Comparison of ENCODE assay signal across 21 mouse cellular contexts in the genomic region with DNA sequence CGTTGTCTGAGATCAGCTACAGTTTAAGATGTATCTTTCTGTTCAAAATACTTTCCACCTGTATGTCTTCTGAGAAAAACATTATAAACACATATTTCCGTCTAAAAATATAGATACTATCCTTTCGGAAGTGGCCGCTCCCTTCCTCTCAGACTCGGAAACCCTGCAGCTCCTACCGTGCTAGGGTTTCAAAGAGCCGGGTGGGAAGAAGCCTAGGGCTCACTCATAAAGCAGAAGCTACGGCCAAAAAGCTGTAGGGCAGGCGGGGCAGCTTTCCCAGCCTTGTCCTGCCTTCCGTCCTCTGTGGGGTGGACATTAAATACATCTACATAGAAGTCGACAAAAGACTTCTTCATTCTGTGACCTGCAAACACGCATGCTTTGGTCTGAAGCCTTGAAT. TPM values are rescaled to one million over a fixed set of nuclear protein-coding genes. Genes with fewer than 3 reads are reported as not detected.
A peak's percentile ranks its signal among the peaks of the same experiment; 100 is the strongest.
DNase-seq lines count a peak whose midpoint lies in the region; ATAC-seq lines count a peak whose summit lies in the region.
"Had no signal": no experiment of that assay in that cellular context is flagged by ENCODE, and none has a peak within 500 bp of the region (broad histone marks: within the 10 kb centered on the region; RNA-seq: fewer than 3 reads in every experiment).

No protein-coding gene starts in this region.

- H3K4me1 ChIP-seq in heart, embryonic 12.5 days (replicated peaks): no peaks in the 10 kb centered on the region
- H3K4me1 ChIP-seq in liver, embryonic 11.5 days (replicated peaks; ENCODE audit: control insufficient read depth, insufficient read depth, low read length): no peaks in the 10 kb centered on the region
- H3K4me1 ChIP-seq: embryonic facial prominence, embryonic 12.5 days; forebrain, embryonic 12.5 days; hindbrain, embryonic 13.5 days; limb, embryonic 15.5 days; liver, embryonic 15.5 days; megakaryocyte, embryonic 14.5 days had no signal

- no peak overlapping the region for H3K27ac ChIP-seq in heart, embryonic 12.5 days (ENCODE audit: poor library complexity, severe bottlenecking)
- H3K27ac ChIP-seq in liver, embryonic 11.5 days (ENCODE audit: low read depth, low read length): no peak overlapping the region
- H3K27ac ChIP-seq: embryonic facial prominence, embryonic 12.5 days; forebrain, embryonic 12.5 days; hindbrain, embryonic 13.5 days; limb, embryonic 15.5 days; liver, embryonic 15.5 days had no signal

- no peak overlapping the region for H3K4me2 ChIP-seq in heart, embryonic 12.5 days
- no peak overlapping the region for H3K4me2 ChIP-seq in liver, embryonic 11.5 days
- H3K4me2 ChIP-seq: embryonic facial prominence, embryonic 12.5 days; forebrain, embryonic 12.5 days; hindbrain, embryonic 13.5 days; limb, embryonic 15.5 days; liver, embryonic 15.5 days had no signal

- ATAC-seq in heart, embryonic 12.5 days (ENCODE audit: insufficient number of reproducible peaks, low FRiP score): no peak
- no peak for ATAC-seq in liver, embryonic 11.5 days (replicated peaks; ENCODE audit: low FRiP score)

- WGBS in heart, embryonic 12.5 days: 74% methylated on average over 12 of the region's 12 CpGs
- 72% methylated on average over 12 of the region's 12 CpGs for WGBS in liver, embryonic 11.5 days

- H3K36me3 ChIP-seq in heart, embryonic 12.5 days: no peaks in the 10 kb centered on the region
- H3K36me3 ChIP-seq in liver, embryonic 11.5 days (ENCODE audit: control insufficient read depth, insufficient read depth, low read length): no peaks in the 10 kb centered on the region
- H3K36me3 ChIP-seq: embryonic facial prominence, embryonic 12.5 days; forebrain, embryonic 12.5 days; hindbrain, embryonic 13.5 days; limb, embryonic 15.5 days; liver, embryonic 15.5 days had no signal

- no peaks in the 10 kb centered on the region for H3K9me3 ChIP-seq in heart, embryonic 12.5 days (replicated peaks)
- no peaks in the 10 kb centered on the region for H3K9me3 ChIP-seq in liver, embryonic 11.5 days (ENCODE audit: control insufficient read depth, low read length)
- H3K9me3 ChIP-seq: embryonic facial prominence, embryonic 12.5 days; forebrain, embryonic 12.5 days; hindbrain, embryonic 13.5 days; limb, embryonic 15.5 days; liver, embryonic 15.5 days had no signal

- intact Hi-C loops in heart, postnatal 36 days (cut with DNase I): no loop called here

- H3K4me3 ChIP-seq in heart, embryonic 12.5 days: no peak overlapping the region
- H3K4me3 ChIP-seq in liver, embryonic 11.5 days (ENCODE audit: low read depth, low read length): no peak overlapping the region
- H3K4me3 ChIP-seq: embryonic facial prominence, embryonic 12.5 days; erythroblast, embryonic 14.5 days; forebrain, embryonic 12.5 days; hindbrain, embryonic 13.5 days; limb, embryonic 15.5 days; liver, embryonic 15.5 days; megakaryocyte, embryonic 14.5 days had no signal

- peak; percentile 31 for DNase-seq in heart, adult 8-10 months (ENCODE audit: low spot score)
- DNase-seq in lung, postnatal 10 days: peak; percentile 18
- no peak for DNase-seq in lung, postnatal 25 days (ENCODE audit: low spot score)
- DNase-seq in heart, adult 9 months (ENCODE audit: low spot score in 2 of 2): peak; percentile 26 to 40
- peak; percentile 17 to 18 for DNase-seq in heart, postnatal 36 days
- no peak for DNase-seq in liver, embryonic 11.5 days (ENCODE audit: low spot score)
- DNase-seq: adrenal gland, adult 2 months; cerebellum, adult 11 months; cerebellum, postnatal 10 days; kidney, adult 11 months; kidney, postnatal 25 days; layer of hippocampus, adult 9-11 months; midbrain, embryonic 14.5 days had no signal

- no peak overlapping the region for H3K9ac ChIP-seq in heart, embryonic 12.5 days
- no peak overlapping the region for H3K9ac ChIP-seq in liver, embryonic 11.5 days (ENCODE audit: low read depth, low read length)
- H3K9ac ChIP-seq: embryonic facial prominence, embryonic 12.5 days; forebrain, embryonic 12.5 days; hindbrain, embryonic 13.5 days; limb, embryonic 15.5 days; liver, embryonic 15.5 days had no signal

- H3K27me3 ChIP-seq in heart, embryonic 12.5 days (replicated peaks): no peaks in the 10 kb centered on the region
- no peaks in the 10 kb centered on the region for H3K27me3 ChIP-seq in liver, embryonic 11.5 days (replicated peaks; ENCODE audit: control insufficient read depth, insufficient read depth, low read length)
- H3K27me3 ChIP-seq: embryonic facial prominence, embryonic 12.5 days; forebrain, embryonic 12.5 days; hindbrain, embryonic 13.5 days; limb, embryonic 15.5 days; liver, embryonic 15.5 days; megakaryocyte, embryonic 14.5 days had no signal

RNA-seq across cellular contexts. Expression of gene Stox2, which starts 6.9 kb away (rescaled TPM):
- total RNA-seq in heart, adult 8-10 months (2022): 10 to 100 TPM in 2 of 4 experiments, 1 to 10 TPM in 2; 8.4 to 10.6 (median 10.0) TPM
- 10.3 and 13.2 TPM in 2 replicates for polyA plus RNA-seq in heart, embryonic 12.5 days (2016; fragmentation: Nextera tagmentation; extraction: Ambion mirVana)
- 10 to 100 TPM; 10.1 to 13.6 TPM for total RNA-seq in heart, postnatal 36 days (2021)
- 1.7 and 2.6 TPM in 2 replicates for polyA plus RNA-seq in liver, embryonic 11.5 days (2014; fragmentation: Nextera tagmentation; extraction: Ambion mirVana)

Comparison
In these comparisons a context has a peak if more than half of its experiments do, and no peak if none do; other contexts are left out.
1. DNase-seq: peak in heart, adult 8-10 months (single experiment), lung, postnatal 10 days (single experiment), heart, adult 9 months (2 of 2) and heart, postnatal 36 days (2 of 2); none in lung, postnatal 25 days (single experiment) and liver, embryonic 11.5 days (single experiment).